Mouse (Mus musculus) CH12.LX (cell line): ENCODE results near the gene Zfp51. TPM values are rescaled to one million over a fixed set of nuclear protein-coding genes. Genes with fewer than 3 reads are reported as not detected.

Source experiments
- polyA plus RNA-seq: library from polyadenylated mRNA; unstranded; fragments of >175 nt; gene quantifications from 2 replicates; pipeline ENCODE4 v1.2.1, GENCODE M21; 2012; ENCODE audit warnings: low read depth; ENCODE audit not compliant: insufficient read length
- total RNA-seq, 2 experiments: library from RNA; depleted of rRNA; stranded (reverse); fragments of 300-350 nt in 1 of 2; fragments of >200 nt in 1 of 2; gene quantifications; 2 replicates each; pipeline ENCODE4 v1.2.3; 2012 to 2014

The Zfp51 gene
- total and polyA plus RNA-seq, 3 experiments: 4.5 to 16.7 (median 6.1) TPM

Other genes starting within 250 kb of the Zfp51 start
- gene Vmn1r234, start 224.3 kb upstream of the Zfp51 start, total RNA-seq (2012; rRNA removed): not detected in 2 replicates
- not detected in 2 replicates for gene Vmn1r234, start 224.3 kb upstream of the Zfp51 start, total RNA-seq (2014; rRNA removed)
- gene Vmn1r234, start 224.3 kb upstream of the Zfp51 start, polyA plus RNA-seq: not detected in 2 replicates
- gene Vmn1r235, start 194.0 kb upstream of the Zfp51 start, total RNA-seq (2012; rRNA removed): not detected in 2 replicates
- gene Vmn1r235, start 194.0 kb upstream of the Zfp51 start, total RNA-seq (2014; rRNA removed): not detected in 2 replicates
- not detected in 2 replicates for gene Vmn1r235, start 194.0 kb upstream of the Zfp51 start, polyA plus RNA-seq
- gene Vmn1r236, start 167.4 kb upstream of the Zfp51 start, total RNA-seq (2012; rRNA removed): not detected in 2 replicates
- not detected in 2 replicates for gene Vmn1r236, start 167.4 kb upstream of the Zfp51 start, total RNA-seq (2014; rRNA removed)
- gene Vmn1r236, start 167.4 kb upstream of the Zfp51 start, polyA plus RNA-seq: not detected in 2 replicates
- not detected in 2 replicates for gene Vmn1r237, start 138.5 kb upstream of the Zfp51 start, total RNA-seq (2012; rRNA removed)
- not detected in 2 replicates for gene Vmn1r237, start 138.5 kb upstream of the Zfp51 start, total RNA-seq (2014; rRNA removed)
- gene Vmn1r237, start 138.5 kb upstream of the Zfp51 start, polyA plus RNA-seq: not detected in 2 replicates
- 1.8 and 1.9 TPM in 2 replicates for gene Zfp677, start 66.6 kb upstream of the Zfp51 start, total RNA-seq (2012; rRNA removed)
- 4.1 and 4.7 TPM in 2 replicates for gene Zfp677, start 66.6 kb upstream of the Zfp51 start, total RNA-seq (2014; rRNA removed)
- 1.2 and 1.4 TPM in 2 replicates for gene Zfp677, start 66.6 kb upstream of the Zfp51 start, polyA plus RNA-seq
- 7.9 and 8.4 TPM in 2 replicates for gene Zfp54, start 27.1 kb upstream of the Zfp51 start, total RNA-seq (2012; rRNA removed)
- gene Zfp54, start 27.1 kb upstream of the Zfp51 start, total RNA-seq (2014; rRNA removed): 11.9 and 12.5 TPM in 2 replicates
- 3.6 and 3.8 TPM in 2 replicates for gene Zfp54, start 27.1 kb upstream of the Zfp51 start, polyA plus RNA-seq
- gene Zfp53, start 38.6 kb downstream of the Zfp51 start, total RNA-seq (2012; rRNA removed): 4.7 and 5.4 TPM in 2 replicates
- 8.4 and 9.6 TPM in 2 replicates for gene Zfp53, start 38.6 kb downstream of the Zfp51 start, total RNA-seq (2014; rRNA removed)
- 2.4 and 3.7 TPM in 2 replicates for gene Zfp53, start 38.6 kb downstream of the Zfp51 start, polyA plus RNA-seq
- gene Zfp52, start 85.2 kb downstream of the Zfp51 start, total RNA-seq (2012; rRNA removed): 8.6 and 9.6 TPM in 2 replicates
- 15.4 and 16.3 TPM in 2 replicates for gene Zfp52, start 85.2 kb downstream of the Zfp51 start, total RNA-seq (2014; rRNA removed)
- gene Zfp52, start 85.2 kb downstream of the Zfp51 start, polyA plus RNA-seq: 5.9 and 6.4 TPM in 2 replicates
- 0.72 and 0.97 TPM in 2 replicates for gene Zfp948, start 116.6 kb downstream of the Zfp51 start, total RNA-seq (2012; rRNA removed)
- gene Zfp948, start 116.6 kb downstream of the Zfp51 start, total RNA-seq (2014; rRNA removed): 1.6 and 1.7 TPM in 2 replicates
- gene Zfp948, start 116.6 kb downstream of the Zfp51 start, polyA plus RNA-seq: 0.67 and 0.74 TPM in 2 replicates
- gene Zfp983, start 200.2 kb downstream of the Zfp51 start, total RNA-seq (2012; rRNA removed): 0.93 and 1.1 TPM in 2 replicates
- 2.1 and 2.3 TPM in 2 replicates for gene Zfp983, start 200.2 kb downstream of the Zfp51 start, total RNA-seq (2014; rRNA removed)
- gene Zfp983, start 200.2 kb downstream of the Zfp51 start, polyA plus RNA-seq: 0.87 and 1.1 TPM in 2 replicates
- 1.2 and 3.1 TPM in 2 replicates for gene Gm10226, start 241.5 kb downstream of the Zfp51 start, total RNA-seq (2012; rRNA removed)
- 5.5 and 5.8 TPM in 2 replicates for gene Gm10226, start 241.5 kb downstream of the Zfp51 start, total RNA-seq (2014; rRNA removed)
- 4.8 TPM in 1 of 2 replicates, not detected in the other for gene Gm10226, start 241.5 kb downstream of the Zfp51 start, polyA plus RNA-seq